ENCODE assay signal across 24 mouse cellular contexts in genomic region chr2:32892490-32892889, GRCm38 (mm10). TPM values are rescaled to one million over a fixed set of nuclear protein-coding genes. Genes with fewer than 3 reads are reported as not detected.
DNase-seq lines count a peak whose midpoint lies in the region; ATAC-seq and TF ChIP-seq lines count a peak whose summit lies in the region.
"Had no signal": no experiment of that assay in that cellular context is flagged by ENCODE, and none has a peak within 500 bp of the region (broad histone marks: within the 10 kb centered on the region; RNA-seq: fewer than 3 reads in every experiment).

No protein-coding gene starts in this region.

- no peak for TF ChIP-seq RAD21 in MEL (IDR thresholded peaks at IDR 0.05; ENCODE audit: low read depth, low read length)

- H3K4me3 ChIP-seq in heart, embryonic 10.5 days, result no peak overlapping the region
- H3K4me3 ChIP-seq in MEL (ENCODE audit: control insufficient read depth in 1 of 2, insufficient read depth in 1 of 2, low read depth in 2 of 2, low read length in 2 of 2), result no peak overlapping the region
- no peak overlapping the region for H3K4me3 ChIP-seq in forebrain, embryonic 10.5 days
- H3K4me3 ChIP-seq: erythroblast, embryonic 14.5 days; forebrain, embryonic 12.5 days; hindbrain, embryonic 12.5 days; intestine, embryonic 15.5 days; neural tube, embryonic 15.5 days had no signal

- H3K79me2 ChIP-seq in MEL (ENCODE audit: control insufficient read depth, insufficient read depth, low read length, poor library complexity), result no peaks in the 10 kb centered on the region

- 0 out of 2 replicates have a peak overlapping the region, but pooled peaks have one; percentile 10 for H3K27ac ChIP-seq in heart, embryonic 10.5 days
- peak overlapping the region; percentile 9; the same call in 1 of the 2 replicates for H3K27ac ChIP-seq in MEL (ENCODE audit: control insufficient read depth, low read depth, low read length)
- H3K27ac ChIP-seq in forebrain, embryonic 10.5 days, result no peak overlapping the region
- H3K27ac ChIP-seq: forebrain, embryonic 12.5 days; hindbrain, embryonic 12.5 days; hindbrain, postnatal 0 days; intestine, embryonic 15.5 days; kidney, postnatal 0 days; neural tube, embryonic 15.5 days had no signal

- ATAC-seq in megakaryocyte, adult 5-6 weeks (ENCODE audit: poor library complexity, severe bottlenecking), result 0 out of 2 replicates have a peak, but pooled peaks have one; percentile 13
- ATAC-seq: hindbrain, postnatal 0 days; intestine, embryonic 15.5 days had no signal

- H3K27me3 ChIP-seq in heart, embryonic 10.5 days (ENCODE audit: insufficient read depth, poor library complexity, severe bottlenecking), result no peaks in the 10 kb centered on the region
- H3K27me3 ChIP-seq in MEL (ENCODE audit: control insufficient read depth in 1 of 2, insufficient read depth in 2 of 2, low read length in 2 of 2), result no peaks in the 10 kb centered on the region
- H3K27me3 ChIP-seq in forebrain, embryonic 10.5 days (ENCODE audit: poor library complexity, severe bottlenecking), result no peaks in the 10 kb centered on the region
- H3K27me3 ChIP-seq: forebrain, embryonic 12.5 days; hindbrain, embryonic 12.5 days; intestine, embryonic 15.5 days; neural tube, embryonic 15.5 days had no signal

- TF ChIP-seq CTCF in MEL (IDR thresholded peaks at IDR 0.05 in 2 of 3, conservative IDR thresholded peaks at IDR 0.05 in 1 of 3; ENCODE audit: control insufficient read depth in 1 of 3, insufficient read depth in 1 of 3, low read depth in 2 of 3, low read length in 3 of 3, poor library complexity in 1 of 3, severe bottlenecking in 1 of 3), result no peak

- peak in 1 of 2 experiments; percentile 27; a peak in 1 of 4 replicates for TF ChIP-seq EP300 in MEL (IDR thresholded peaks at IDR 0.05; ENCODE audit: low read depth in 1 of 2, low read length in 2 of 2)

- peaks cover 93% of the 10 kb centered on the region for H3K4me1 ChIP-seq in heart, embryonic 10.5 days
- peaks cover 18 to 45% of the 10 kb centered on the region in 2 experiments for H3K4me1 ChIP-seq in MEL (ENCODE audit: control insufficient read depth in 1 of 2, insufficient read depth in 2 of 2, low read length in 2 of 2)
- H3K4me1 ChIP-seq in forebrain, embryonic 10.5 days, result peaks cover 63% of the 10 kb centered on the region

- WGBS in heart, embryonic 10.5 days, result 74% methylated on average over 14 of the region's 14 CpGs
- 88% methylated on average over 14 of the region's 14 CpGs for WGBS in forebrain, embryonic 10.5 days

- no peaks in the 10 kb centered on the region for H3K9me3 ChIP-seq in heart, embryonic 10.5 days
- H3K9me3 ChIP-seq in MEL (replicated peaks; ENCODE audit: insufficient read depth, low read length), result no peaks in the 10 kb centered on the region
- no peaks in the 10 kb centered on the region for H3K9me3 ChIP-seq in forebrain, embryonic 10.5 days
- H3K9me3 ChIP-seq: forebrain, embryonic 12.5 days; hindbrain, embryonic 12.5 days; intestine, embryonic 15.5 days; neural tube, embryonic 15.5 days had no signal

- TF ChIP-seq POLR2A in MEL (IDR thresholded peaks at IDR 0.05; ENCODE audit: control insufficient read depth in 1 of 2, insufficient read depth in 1 of 2, low read depth in 1 of 2, low read length in 2 of 2, poor library complexity in 1 of 2), result no peak

- no peak overlapping the region for H3K9ac ChIP-seq in MEL (ENCODE audit: control insufficient read depth, low read depth, low read length, poor library complexity, severe bottlenecking)
- H3K9ac ChIP-seq: forebrain, embryonic 12.5 days; hindbrain, embryonic 12.5 days; intestine, embryonic 15.5 days; lung, embryonic 14.5 days; neural tube, embryonic 15.5 days had no signal

- DNase-seq in heart, embryonic 10.5 days (ENCODE audit: low spot score), result peak; percentile 74
- DNase-seq in heart, adult 11 months, result no peak
- peak; percentile 42 for DNase-seq in MEL (ENCODE audit: low read depth, low spot score)
- DNase-seq in yolk sac, embryonic 10.5 days (ENCODE audit: low spot score), result peak; percentile 36
- DNase-seq in forebrain, embryonic 10.5 days (ENCODE audit: extremely low spot score, low spot score), result no peak
- no peak for DNase-seq in thymus, postnatal 10 days (ENCODE audit: low spot score in 2 of 2)
- DNase-seq: adrenal gland, postnatal 25 days; cerebellum, adult 2 months; cerebellum, postnatal 14 days; heart, postnatal 36 days; kidney, adult 2 months; lung, embryonic 14.5 days; midbrain, embryonic 14.5 days; retina, postnatal 1 day; right cerebral cortex, postnatal 14 days; thymus, postnatal 25 days had no signal

- peaks cover 27% of the 10 kb centered on the region for H3K36me3 ChIP-seq in heart, embryonic 10.5 days
- H3K36me3 ChIP-seq in MEL (ENCODE audit: control insufficient read depth in 1 of 2, insufficient read depth in 2 of 2, low read length in 2 of 2), result peaks cover 0 to 38% of the 10 kb centered on the region in 2 experiments; a peak in 2 of 4 replicates
- peaks cover 9% of the 10 kb centered on the region; the same call in 1 of the 2 replicates for H3K36me3 ChIP-seq in forebrain, embryonic 10.5 days (replicated peaks)
- H3K36me3 ChIP-seq: forebrain, embryonic 12.5 days; hindbrain, embryonic 12.5 days; intestine, embryonic 15.5 days; neural tube, embryonic 15.5 days had no signal

TF ChIP-seq in MEL, 35 proteins besides CTCF, POLR2A, EP300 and RAD21:
- TF ChIP-seq BHLHE40 (IDR thresholded peaks at IDR 0.05; ENCODE audit: borderline replicate concordance, low read depth, low read length), result peak; percentile 53; the same call in 1 of the 2 replicates
- peak; percentile 46; the same call in 1 of the 2 replicates for TF ChIP-seq GATA1 (IDR thresholded peaks at IDR 0.05; ENCODE audit: low read depth, low read length)
- no peak for TF ChIP-seq JUND (IDR thresholded peaks at IDR 0.05; ENCODE audit: low read depth, low read length)

RNA-seq across cellular contexts. Expression of gene Fam129b, which starts 16.6 kb away (rescaled TPM):
- polyA plus RNA-seq in heart, embryonic 10.5 days (2016; fragmentation: Nextera tagmentation; extraction: Ambion mirVana), result 47.1 and 55.5 TPM in 2 replicates
- 11.5 and 17.5 TPM in 2 replicates for total RNA-seq in MEL (2012; rRNA removed)
- polyA plus RNA-seq in MEL (2012; ENCODE audit: insufficient read depth in 1 of 2, insufficient read length in 2 of 2, low read depth in 1 of 2, low replicate concordance in 2 of 2, missing spikeins in 1 of 2), result 10 to 100 TPM in 1 of 2 experiments, not detected in 1; 20.0 TPM
- total RNA-seq in megakaryocyte, adult 5-6 weeks (2015), result 18.4 and 20.9 TPM in 2 replicates
- 38.3 and 40.7 TPM in 2 replicates for total RNA-seq in megakaryocyte, adult 5-6 weeks (2017)
- 22.8 and 25.3 TPM in 2 replicates for polyA plus RNA-seq in forebrain, embryonic 10.5 days (2016; fragmentation: Nextera tagmentation; extraction: Ambion mirVana)

RNA-seq across cellular contexts. Expression of gene Stxbp1, which starts 45.4 kb away (rescaled TPM):
- polyA plus RNA-seq in heart, embryonic 10.5 days (2016; fragmentation: Nextera tagmentation; extraction: Ambion mirVana), result 19.1 and 21.6 TPM in 2 replicates
- total RNA-seq in MEL (2012; rRNA removed), result 7.1 and 8.2 TPM in 2 replicates
- polyA plus RNA-seq in MEL (2012; ENCODE audit: insufficient read depth in 1 of 2, insufficient read length in 2 of 2, low read depth in 1 of 2, low replicate concordance in 2 of 2, missing spikeins in 1 of 2), result 10 to 100 TPM in 1 of 2 experiments, not detected in 1; 33.2 TPM
- 0.09 and 0.30 TPM in 2 replicates for total RNA-seq in megakaryocyte, adult 5-6 weeks (2015)
- 0.48 and 1.3 TPM in 2 replicates for total RNA-seq in megakaryocyte, adult 5-6 weeks (2017)
- polyA plus RNA-seq in forebrain, embryonic 10.5 days (2016; fragmentation: Nextera tagmentation; extraction: Ambion mirVana), result 18.7 and 20.8 TPM in 2 replicates

Comparison
In these comparisons a context has a peak if more than half of its experiments do, and no peak if none do; other contexts are left out.
1. DNase-seq: peak in heart, embryonic 10.5 days (single experiment), MEL (single experiment) and yolk sac, embryonic 10.5 days (single experiment); none in heart, adult 11 months (single experiment), forebrain, embryonic 10.5 days (single experiment) and thymus, postnatal 10 days (0 of 2).